Mouse (Mus musculus): ENCODE data around the gene Sacs. TPM values are rescaled to one million over a fixed set of nuclear protein-coding genes. Genes with fewer than 3 reads are reported as not detected.

The Sacs gene
- 10 to 100 TPM; 10.4 to 12.2 TPM for polyA plus RNA-seq (2017; shearing (Covaris generic))

DNA sequence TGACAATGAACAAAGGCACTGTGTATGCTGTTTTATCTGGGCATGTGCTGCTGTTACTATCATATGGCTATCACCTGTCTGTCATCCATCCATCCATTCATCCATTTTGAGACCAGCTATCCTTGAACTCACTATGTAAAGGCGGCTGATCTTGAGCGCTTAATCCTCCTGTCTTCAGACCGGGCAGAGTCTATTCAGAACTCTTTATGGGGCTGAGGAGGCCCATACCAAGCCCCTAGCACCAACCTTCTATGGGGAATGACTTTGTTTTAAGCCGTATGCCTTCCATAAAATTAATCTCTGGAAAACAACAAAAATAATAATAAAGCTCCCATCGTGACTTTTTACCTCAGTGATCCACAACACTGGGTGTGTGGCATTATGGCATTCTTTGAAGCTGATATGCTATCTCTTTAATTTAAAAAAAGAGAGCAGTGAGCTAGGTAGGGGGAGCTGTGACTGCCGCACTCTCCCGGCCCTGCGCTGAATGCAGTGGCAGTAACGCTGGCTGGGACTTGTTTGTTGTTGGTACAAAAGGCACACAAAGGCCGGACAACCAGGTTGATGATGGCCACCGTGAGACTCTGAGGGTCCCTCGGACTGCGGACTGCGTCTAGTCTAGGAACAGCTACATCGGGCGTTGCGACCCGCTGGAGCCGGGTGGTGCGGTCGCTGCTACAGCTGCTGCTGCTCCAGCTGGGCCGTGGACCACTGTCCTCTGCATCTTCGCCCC, at the start of gene Sacs:
Sacs (plus strand) TSS at position 464 of the 733 bp plus-strand sequence.

GRCm38 (mm10) chr14:61258352-61258751, 120.1 kb downstream of the Sacs start, which contains the start of gene Sgcg:
Sgcg (minus strand) TSS chr14:61258490.

Other genes starting within 250 kb of the Sacs start
- gene Tnfrsf19, start 92.0 kb upstream of the Sacs start, polyA plus RNA-seq (2017; shearing (Covaris generic)): under 1 TPM in 1 of 2 experiments, not detected in 1; 0.23 TPM
- under 1 TPM; 0.10 to 0.11 TPM for gene Sgcg, start 120.0 kb downstream of the Sacs start, polyA plus RNA-seq (2017; shearing (Covaris generic))
- gene Arl11, start 171.3 kb downstream of the Sacs start, polyA plus RNA-seq (2017; shearing (Covaris generic)): 1 to 10 TPM in 1 of 2 experiments, under 1 TPM in 1; 0.32 to 1.1 TPM
- 10 to 100 TPM; 14.0 to 19.1 TPM for gene Ebpl, start 222.0 kb downstream of the Sacs start, polyA plus RNA-seq (2017; shearing (Covaris generic))

Data from activated CD4-positive, CD25-positive, alpha-beta regulatory T cell (primary cell).